Mouse (Mus musculus): ENCODE measurements around the gene Arhgap9.

Gene Arhgap9

GRCm38 (mm10) chr10:127322669-127323068 is 905 bp downstream of the Arhgap9 start:
- no peak for DNase-seq (ENCODE audit: low spot score)

DNA sequence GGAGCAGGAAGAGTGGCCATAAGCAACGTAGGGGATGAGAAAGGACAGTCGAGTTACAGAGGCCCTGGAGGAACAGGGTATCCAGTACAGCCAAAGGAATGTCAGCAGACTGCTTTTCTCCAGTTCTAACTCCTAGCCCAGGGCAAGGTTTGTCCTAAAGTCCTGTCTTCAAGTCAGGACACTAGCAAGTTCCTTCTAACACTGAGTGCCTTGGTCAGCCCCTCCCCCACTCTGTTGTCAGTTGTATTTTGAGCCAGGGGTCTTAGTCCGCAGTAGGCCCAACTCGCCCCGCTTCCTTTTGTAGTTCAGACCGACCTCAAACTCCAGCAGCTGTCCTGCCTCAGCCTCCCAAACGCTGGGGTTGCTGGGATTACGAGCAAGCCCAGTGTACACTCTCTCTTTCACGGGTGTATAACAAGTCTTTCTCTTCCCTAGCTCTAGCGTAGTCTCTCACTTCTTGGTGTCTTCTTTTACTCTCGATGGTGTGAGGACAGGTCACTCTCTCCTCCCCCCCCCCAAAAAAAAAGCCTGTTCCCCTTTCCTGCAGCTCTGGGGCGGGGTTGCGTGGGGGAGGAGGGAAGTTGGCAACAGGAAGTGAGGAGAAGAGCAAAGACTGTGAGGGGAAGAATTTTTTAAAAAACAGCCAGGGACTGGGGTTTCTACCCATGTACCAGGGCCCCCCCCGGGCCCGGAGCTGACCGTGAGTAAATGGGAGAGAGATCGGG is 1.5 kb downstream of the Arhgap9 start:
- DNase-seq (ENCODE audit: low spot score), result no peak

DNA sequence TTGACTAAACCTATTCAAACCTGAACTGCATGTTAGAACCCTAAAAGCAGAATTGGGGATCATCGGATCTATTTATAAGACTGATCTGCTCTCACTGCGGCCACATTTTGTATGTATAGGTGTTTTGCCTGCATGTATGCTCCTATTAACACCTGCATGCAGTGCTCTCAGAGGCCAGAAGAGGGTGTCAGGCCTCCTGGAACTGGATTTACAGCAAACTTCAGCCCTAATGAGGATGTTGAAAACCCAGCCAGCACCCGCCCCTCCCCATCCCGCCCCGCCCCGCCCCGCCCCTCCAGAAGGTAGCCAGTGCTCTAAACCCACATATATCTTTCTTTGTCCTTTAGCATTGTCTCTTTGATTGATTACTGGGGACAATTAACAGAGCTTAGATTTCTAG is 2.7 kb downstream of the Arhgap9 start:
- no peak for DNase-seq (ENCODE audit: low spot score)

DNA sequence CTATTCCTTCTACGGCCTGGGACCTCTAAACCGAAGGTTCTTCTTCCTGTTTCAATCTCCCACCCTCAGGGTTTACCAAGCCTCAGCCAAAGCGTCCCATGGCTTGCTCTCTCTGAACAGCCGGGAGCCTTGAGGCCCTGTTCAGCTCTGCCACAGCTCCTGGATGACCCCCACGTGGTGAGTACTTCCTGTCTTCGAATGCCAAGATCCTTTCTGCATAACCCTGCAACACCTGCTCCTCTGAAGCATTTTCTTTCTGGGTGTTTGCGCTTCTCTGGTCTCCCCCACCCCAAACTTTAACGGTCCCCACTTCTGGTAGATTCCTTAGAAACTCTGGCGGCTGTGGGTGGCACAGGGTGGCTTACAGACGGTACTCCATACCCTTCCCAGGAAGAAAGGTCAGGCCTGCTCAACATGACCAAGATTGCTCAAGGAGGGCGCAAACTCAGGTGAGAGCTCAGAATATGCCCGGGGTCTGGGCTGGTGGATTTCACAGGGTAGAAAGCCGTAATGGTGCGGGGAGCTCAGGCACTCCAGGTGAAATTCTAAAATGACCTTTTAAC is 3.8 kb downstream of the Arhgap9 start:
- DNase-seq (ENCODE audit: low spot score), result no peak

GRCm38 (mm10) chr10:127326017-127326801 is 4.4 kb downstream of the Arhgap9 start:
- DNase-seq (ENCODE audit: low spot score), result no peak

DNA sequence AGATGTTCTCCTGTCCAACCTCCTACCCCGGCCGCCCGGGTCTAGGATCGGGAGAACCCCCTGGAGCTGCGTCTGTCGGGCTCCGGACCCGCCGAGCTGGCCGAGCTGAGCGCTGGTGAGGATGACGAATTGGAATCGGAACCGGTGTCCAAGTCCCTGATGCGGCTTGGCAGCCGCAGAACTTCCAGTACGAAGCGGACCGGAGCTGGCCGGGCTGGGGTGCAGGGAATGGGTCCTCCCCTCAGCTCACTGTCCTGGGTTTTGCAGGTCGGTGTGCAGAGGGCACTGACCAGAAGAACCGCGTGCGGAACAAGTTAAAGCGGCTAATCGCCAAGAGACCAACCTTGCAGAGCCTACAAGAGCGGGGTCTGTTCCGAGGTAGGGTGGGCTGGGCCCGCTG is 5.1 kb downstream of the Arhgap9 start:
- no peak for DNase-seq (ENCODE audit: low spot score)

DNA sequence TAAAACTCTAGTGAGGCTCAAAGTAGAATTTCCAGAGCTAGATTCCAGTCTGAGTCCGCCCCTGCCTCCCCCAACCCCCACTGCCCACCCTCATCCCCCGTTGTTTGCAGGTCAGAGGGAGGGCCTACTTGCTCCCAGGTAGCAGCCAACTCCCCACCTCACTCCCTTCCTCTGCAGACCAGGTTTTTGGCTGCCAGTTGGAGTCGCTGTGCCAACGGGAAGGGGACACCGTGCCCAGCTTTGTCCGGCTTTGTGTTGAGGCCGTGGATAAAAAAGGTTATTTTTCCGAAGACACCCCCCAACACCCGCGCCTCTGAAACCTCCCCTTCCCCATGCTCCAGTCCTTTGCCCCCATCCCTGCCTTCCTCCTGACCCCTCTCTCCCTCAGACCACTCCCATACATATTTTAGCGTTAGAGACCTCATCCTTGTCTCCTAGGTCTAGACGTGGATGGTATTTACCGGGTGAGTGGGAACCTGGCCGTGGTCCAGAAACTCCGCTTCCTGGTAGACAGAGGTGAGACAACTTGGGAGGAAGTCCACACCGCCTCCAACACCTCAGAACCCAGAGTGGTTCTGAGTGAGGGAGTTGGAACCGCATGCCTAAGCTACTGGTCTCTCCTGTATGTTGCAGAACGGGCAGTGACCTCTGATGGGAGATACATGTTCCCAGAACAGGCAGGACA is 5.8 kb downstream of the Arhgap9 start:
- no peak for DNase-seq (ENCODE audit: low spot score)

- DNase-seq (ENCODE audit: low spot score), result no peak
Observed at GRCm38 (mm10) chr10:127330212-127330611, 8.4 kb downstream of the Arhgap9 start.

- no peak for DNase-seq (ENCODE audit: low spot score)
Observed at GRCm38 (mm10) chr10:127332211-127332874, 10.6 kb downstream of the Arhgap9 start.

GRCm38 (mm10) chr10:127333152-127333551 is 11.4 kb downstream of the Arhgap9 start:
- DNase-seq (ENCODE audit: low spot score), result no peak

- DNase-seq (ENCODE audit: low spot score), result no peak
Observed at GRCm38 (mm10) chr10:127335271-127335670, 13.5 kb downstream of the Arhgap9 start.

DNA sequence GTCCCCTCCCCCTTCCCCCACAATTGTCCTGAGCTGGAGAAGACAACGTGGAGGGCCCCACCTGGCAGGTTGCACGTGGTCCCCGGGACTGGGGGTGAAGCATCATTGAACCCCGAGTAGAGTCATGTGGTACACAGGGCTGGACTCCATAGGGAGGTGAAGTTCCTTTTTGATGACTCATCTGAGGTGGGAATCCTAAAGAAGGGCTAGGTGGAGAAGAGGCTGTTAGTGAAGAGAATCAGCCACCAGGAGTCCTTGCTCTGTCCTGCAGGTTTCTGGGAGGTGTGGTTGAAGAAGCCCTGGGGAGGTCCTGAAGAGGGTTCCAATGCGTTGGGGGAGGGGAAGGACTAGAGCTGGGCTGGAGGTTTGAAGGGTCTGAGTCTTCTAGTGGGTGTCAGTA is 15.2 kb downstream of the Arhgap9 start:
- no peak for DNase-seq (ENCODE audit: low spot score)

GRCm38 (mm10) chr10:127337536-127338099 is 15.9 kb downstream of the Arhgap9 start:
- no peak for DNase-seq (ENCODE audit: low spot score)

DNA sequence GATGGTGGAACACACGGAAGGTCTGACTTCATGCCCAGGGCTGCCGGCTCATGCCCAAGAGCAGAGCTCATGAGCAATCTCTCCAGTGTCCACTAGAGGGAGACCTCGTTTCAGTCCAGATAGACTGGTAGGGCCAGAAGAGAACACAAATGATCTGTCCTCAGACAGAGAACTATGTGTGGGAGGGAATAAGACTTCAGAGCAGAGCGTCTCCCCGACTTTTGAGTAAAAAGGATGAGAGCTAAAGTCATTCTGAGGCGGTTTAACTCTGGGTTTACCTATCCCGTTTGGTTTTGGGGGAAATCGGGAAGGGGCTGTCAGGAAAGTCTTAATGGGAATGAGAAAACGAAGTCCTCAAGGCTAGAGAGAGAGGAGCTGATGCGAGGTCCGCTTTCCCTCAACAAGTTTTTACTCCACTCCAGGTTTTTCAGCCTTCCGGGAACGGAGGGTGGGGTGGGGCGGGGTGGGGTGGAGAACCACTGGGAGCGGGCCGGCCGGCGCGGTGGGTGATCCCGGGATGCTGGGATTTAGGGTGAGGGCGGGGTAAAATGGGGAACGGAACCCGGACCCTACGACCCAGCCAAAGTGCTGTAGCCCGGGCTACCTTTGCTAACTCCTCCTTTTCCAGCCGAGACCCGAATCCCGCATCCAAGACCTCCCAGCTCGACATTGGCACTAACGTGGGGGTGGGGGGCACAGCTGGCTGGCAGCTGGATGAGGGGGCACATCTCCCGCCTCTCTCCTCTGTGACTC is 17.3 kb downstream of the Arhgap9 start:
- peak; percentile 89 for DNase-seq (ENCODE audit: low spot score)

GRCm38 (mm10) chr10:127339683-127340576 is 18.2 kb downstream of the Arhgap9 start:
- no peak for DNase-seq (ENCODE audit: low spot score)

- no peak for DNase-seq (ENCODE audit: low spot score)
Observed at GRCm38 (mm10) chr10:127340577-127341359, 19.0 kb downstream of the Arhgap9 start.

- DNase-seq (ENCODE audit: low spot score), result no peak
Observed at GRCm38 (mm10) chr10:127341360-127341690, 19.6 kb downstream of the Arhgap9 start.

GRCm38 (mm10) chr10:127341891-127342639 is 20.3 kb downstream of the Arhgap9 start, which contains the start of gene Gli1:
Gene Gli1, minus strand, starts transcription at chr10:127341974.
- DNase-seq (ENCODE audit: low spot score), result peak; percentile 87
